Mouse (Mus musculus) spleen, adult 2 months (tissue): Measurements from ENCODE around the gene Hoxc9.

ENCODE experiments used
- CTCF ChIP-seq: fragments of 200-500 bp; IDR thresholded peaks from 2 replicates; pipeline ENCODE4 v1.5.1; 2011; ENCODE audit warnings: mild to moderate bottlenecking, inconsistent platforms; ENCODE audit not compliant: insufficient read depth, insufficient read length, insufficient replicate concordance; ENCODE audit errors: extremely low read depth
- POLR2A ChIP-seq: fragments of 200-500 bp; IDR thresholded peaks from 2 replicates; pipeline ENCODE4 v1.6.1; 2011; ENCODE audit warnings: low read depth, low read length, inconsistent platforms

- TF ChIP-seq CTCF (no peak), POLR2A (no peak)
Observed at GRCm38 (mm10) chr15:102976171-102976570, at the start of gene Hoxc9.
